Mouse (Mus musculus): ENCODE data around the gene Gdf5. TPM values are rescaled to one million over a fixed set of nuclear protein-coding genes. Genes with fewer than 3 reads are reported as not detected.

Gene Gdf5
- polyA plus RNA-seq, 1 experiment from 2014 or later = 1.6 TPM

DNA sequence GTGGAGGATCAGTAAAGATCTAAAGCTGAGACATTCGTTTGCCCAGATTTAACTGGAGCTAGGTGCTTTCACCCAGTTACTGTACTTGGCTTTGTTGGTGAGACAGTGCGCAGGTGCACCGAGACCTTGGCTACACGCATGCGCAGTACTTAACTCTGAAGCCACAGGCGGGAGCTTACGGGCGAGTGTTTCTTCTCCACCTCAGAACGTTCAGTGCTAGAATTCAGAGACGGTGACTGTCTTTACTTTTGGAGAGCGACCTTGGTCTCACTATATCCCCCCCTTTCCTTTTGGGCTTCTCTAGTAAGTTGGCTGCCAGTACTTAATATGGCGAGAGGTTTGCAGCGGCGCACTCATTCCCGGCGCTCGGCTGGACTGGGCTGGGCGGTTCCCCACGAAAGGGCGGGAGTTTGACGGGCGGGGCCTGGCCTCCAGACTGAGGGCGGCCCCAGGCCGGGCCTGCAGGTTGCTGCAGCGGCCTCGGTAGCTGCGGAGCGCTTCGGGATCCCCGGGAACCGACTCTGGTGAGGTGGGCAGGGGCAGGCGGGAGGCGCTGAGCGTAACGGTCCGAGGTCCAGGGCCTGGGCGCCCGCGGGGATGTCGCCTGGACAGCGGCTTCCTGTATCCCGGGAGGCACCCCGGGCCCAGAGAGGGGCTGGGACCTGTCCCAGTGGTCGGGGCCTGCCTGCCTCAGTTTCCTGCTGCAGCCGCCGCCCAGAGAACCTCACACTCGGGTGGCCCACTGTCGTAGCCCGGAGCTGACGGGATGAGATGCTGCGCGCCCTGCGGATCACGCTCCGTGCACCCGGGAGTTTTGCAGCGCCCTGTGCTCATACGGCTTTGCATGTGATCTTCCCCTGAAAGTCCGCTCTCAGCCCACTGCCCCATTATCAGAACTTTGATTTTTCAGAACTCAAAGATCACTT, 11.2 kb upstream of the Gdf5 start, which contains the start of gene Cep250:
TSS of gene Cep250 (plus strand) at position 325 of the 926 bp plus-strand sequence.
- no peak for TF ChIP-seq CTCF (IDR thresholded peaks at IDR 0.05; ENCODE audit: low read depth)
- no peak for TF ChIP-seq EP300 (optimal IDR thresholded peaks at IDR 0.05)
- Histone ChIP-seq H3K9me3 (ENCODE audit: control insufficient read depth, low read length) (no peaks in the 10 kb centered on the region), H3K36me3 (ENCODE audit: control insufficient read depth, insufficient read depth, low read length) (no peaks in the 10 kb centered on the region), H3K27me3 (ENCODE audit: control insufficient read depth, insufficient read depth, low read length) (no peaks in the 10 kb centered on the region), H3K27ac (replicated peaks) (peak within 1 kb of the TSS; percentile 83), H3K4me3 (ENCODE audit: low read depth, low read length) (peak within 1 kb of the TSS; percentile 85), H3K4me2 (replicated peaks; ENCODE audit: low read depth) (peak within 1 kb of the TSS; percentile 87), H3K9ac (ENCODE audit: low read length) (peak within 1 kb of the TSS; percentile 93), H3K4me1 (replicated peaks; ENCODE audit: control insufficient read depth, insufficient read depth) (no peaks in the 10 kb centered on the region)
- peak; percentile 94 for DNase-seq (ENCODE audit: low spot score)
- under 1% methylated on average over 56 of the region's 59 CpGs for WGBS
- ATAC-seq (ENCODE audit: low FRiP score, low TSS enrichment) = peak; percentile 97

DNA sequence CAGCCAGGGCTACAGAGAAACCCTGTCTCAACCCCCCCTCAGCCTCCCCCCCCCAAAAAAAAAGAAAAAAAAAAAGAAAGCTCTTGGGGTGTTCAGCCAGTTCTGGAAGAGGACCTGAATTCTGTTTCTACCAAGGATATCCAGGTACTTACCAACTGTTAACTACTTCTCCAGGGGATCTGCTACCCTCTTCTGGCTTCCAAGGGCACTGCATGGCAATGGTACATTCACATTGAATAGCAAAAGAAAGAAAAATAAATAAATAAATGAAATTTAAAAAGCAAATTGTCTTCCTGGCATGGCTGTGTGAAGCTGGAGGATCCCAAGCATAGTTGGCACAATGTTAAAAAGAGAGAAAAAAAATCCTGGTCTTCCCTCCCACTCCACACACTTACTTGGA, 6.8 kb upstream of the Gdf5 start:
- DNase-seq (ENCODE audit: low spot score) (peak; percentile 58), ATAC-seq (ENCODE audit: low FRiP score, low TSS enrichment) (no peak)
- TF ChIP-seq CTCF (IDR thresholded peaks at IDR 0.05; ENCODE audit: low read depth) = peak; percentile 80
- TF ChIP-seq EP300 (optimal IDR thresholded peaks at IDR 0.05) = no peak
- H3K4me2 ChIP-seq (replicated peaks; ENCODE audit: low read depth) = no peak overlapping the region
- no peak overlapping the region for H3K4me3 ChIP-seq (ENCODE audit: low read depth, low read length)
- no peak overlapping the region for H3K9ac ChIP-seq (ENCODE audit: low read length)
- H3K27ac ChIP-seq (replicated peaks) = no peak overlapping the region
- H3K9me3 ChIP-seq (ENCODE audit: control insufficient read depth, low read length) = no peaks in the 10 kb centered on the region
- H3K36me3 ChIP-seq (ENCODE audit: control insufficient read depth, insufficient read depth, low read length) = no peaks in the 10 kb centered on the region
- no peaks in the 10 kb centered on the region for H3K27me3 ChIP-seq (ENCODE audit: control insufficient read depth, insufficient read depth, low read length)
- H3K4me1 ChIP-seq (replicated peaks; ENCODE audit: control insufficient read depth, insufficient read depth) = no peaks in the 10 kb centered on the region

- H3K4me3 ChIP-seq (ENCODE audit: low read depth, low read length) = no peak overlapping the region
- no peak overlapping the region for H3K9ac ChIP-seq (ENCODE audit: low read length)
- H3K4me2 ChIP-seq (replicated peaks; ENCODE audit: low read depth) = no peak overlapping the region
- 32% methylated on average over 6 of the region's 6 CpGs for whole genome bisulfite sequencing
- ATAC-seq (ENCODE audit: low FRiP score, low TSS enrichment) = no peak
- no peaks in the 10 kb centered on the region for H3K27me3 ChIP-seq (ENCODE audit: control insufficient read depth, insufficient read depth, low read length)
- no peaks in the 10 kb centered on the region for H3K9me3 ChIP-seq (ENCODE audit: control insufficient read depth, low read length)
- TF ChIP-seq CTCF (IDR thresholded peaks at IDR 0.05; ENCODE audit: low read depth) (no peak), EP300 (optimal IDR thresholded peaks at IDR 0.05) (no peak)
- no peak for DNase-seq (ENCODE audit: low spot score)
- H3K36me3 ChIP-seq (ENCODE audit: control insufficient read depth, insufficient read depth, low read length) = no peaks in the 10 kb centered on the region
- H3K4me1 ChIP-seq (replicated peaks; ENCODE audit: control insufficient read depth, insufficient read depth) = peaks cover under 1% of the 10 kb centered on the region; the same call in 1 of the 2 replicates
- no peak overlapping the region for H3K27ac ChIP-seq (replicated peaks)
Observed at GRCm38 (mm10) chr2:155949362-155949761, 4.2 kb upstream of the Gdf5 start.

GRCm38 (mm10) chr2:155947390-155948002, 2.3 kb upstream of the Gdf5 start:
- ATAC-seq (ENCODE audit: low FRiP score, low TSS enrichment) (peak; percentile 25; the same call in 1 of the 2 replicates), DNase-seq (ENCODE audit: low spot score) (peak; percentile 56)
- Histone ChIP-seq H3K4me1 (replicated peaks; ENCODE audit: control insufficient read depth, insufficient read depth) (peaks cover 2% of the 10 kb centered on the region; the same call in 1 of the 2 replicates), H3K27ac (replicated peaks) (no peak overlapping the region), H3K27me3 (ENCODE audit: control insufficient read depth, insufficient read depth, low read length) (no peaks in the 10 kb centered on the region), H3K36me3 (ENCODE audit: control insufficient read depth, insufficient read depth, low read length) (no peaks in the 10 kb centered on the region), H3K4me2 (replicated peaks; ENCODE audit: low read depth) (no peak overlapping the region), H3K4me3 (ENCODE audit: low read depth, low read length) (no peak overlapping the region), H3K9ac (ENCODE audit: low read length) (no peak overlapping the region), H3K9me3 (ENCODE audit: control insufficient read depth, low read length) (no peaks in the 10 kb centered on the region)
- TF ChIP-seq CTCF (IDR thresholded peaks at IDR 0.05; ENCODE audit: low read depth) = no peak
- TF ChIP-seq EP300 (optimal IDR thresholded peaks at IDR 0.05) = no peak
- 32% methylated on average over 5 of the region's 5 CpGs for WGBS

GRCm38 (mm10) chr2:155946499-155946898, 1.3 kb upstream of the Gdf5 start:
- Histone ChIP-seq H3K4me1 (replicated peaks; ENCODE audit: control insufficient read depth, insufficient read depth) (peaks cover 2% of the 10 kb centered on the region; the same call in 1 of the 2 replicates), H3K4me3 (ENCODE audit: low read depth, low read length) (no peak overlapping the region), H3K27ac (replicated peaks) (no peak overlapping the region), H3K36me3 (ENCODE audit: control insufficient read depth, insufficient read depth, low read length) (no peaks in the 10 kb centered on the region), H3K9ac (ENCODE audit: low read length) (no peak overlapping the region), H3K4me2 (replicated peaks; ENCODE audit: low read depth) (no peak overlapping the region), H3K27me3 (ENCODE audit: control insufficient read depth, insufficient read depth, low read length) (no peaks in the 10 kb centered on the region), H3K9me3 (ENCODE audit: control insufficient read depth, low read length) (no peaks in the 10 kb centered on the region)
- ATAC-seq (ENCODE audit: low FRiP score, low TSS enrichment) = no peak
- no peak for TF ChIP-seq EP300 (optimal IDR thresholded peaks at IDR 0.05)
- TF ChIP-seq CTCF (IDR thresholded peaks at IDR 0.05; ENCODE audit: low read depth) = no peak
- DNase-seq (ENCODE audit: low spot score) = no peak
- 35% methylated on average over 4 of the region's 4 CpGs for WGBS

Data from stomach, postnatal 0 days (tissue).